Mouse (Mus musculus): ENCODE measurements around the gene 6030458C11Rik.

DNA sequence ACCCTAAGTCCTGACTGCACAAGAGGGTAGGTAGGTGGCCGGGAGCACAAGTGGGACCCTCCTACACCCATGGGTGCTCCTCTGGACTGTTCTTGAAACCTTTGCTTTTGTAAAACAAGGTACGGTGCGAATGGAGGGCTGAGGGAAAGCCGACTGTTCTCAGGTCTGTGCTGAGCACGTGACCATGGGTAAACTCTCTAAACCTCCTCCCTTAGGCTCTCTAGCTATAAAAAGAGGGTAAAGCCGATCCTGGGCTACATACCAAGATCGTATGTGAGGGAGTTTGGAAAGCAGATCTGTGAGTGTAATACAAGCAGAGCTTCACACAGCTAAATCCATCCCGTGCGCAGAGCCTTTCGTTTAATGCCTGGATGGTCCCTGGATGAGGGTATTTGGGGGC is 61.3 kb downstream of the 6030458C11Rik start:
- TF ChIP-seq EP300 (IDR thresholded peaks at IDR 0.05; ENCODE audit: insufficient read depth, low read depth, low read length) (no peak), CTCF (IDR thresholded peaks at IDR 0.05) (no peak)

All from heart, adult 2 months (tissue).